Mouse (Mus musculus): ENCODE results near the gene Nfatc4. TPM values are rescaled to one million over a fixed set of nuclear protein-coding genes. Genes with fewer than 3 reads are reported as not detected.
A peak's percentile ranks its signal among the peaks of the same experiment; 100 is the strongest.

Nfatc4 gene
- polyA plus RNA-seq, 1 experiment from 2014 or later = 35.5 TPM

- H3K4me3 ChIP-seq (replicated peaks) = no peak overlapping the region
- H3K36me3 ChIP-seq = peaks cover 24% of the 10 kb centered on the region
- H3K4me1 ChIP-seq = peaks cover 20% of the 10 kb centered on the region
- 48% methylated on average over 6 of the region's 6 CpGs for WGBS
- no peak overlapping the region for H3K9ac ChIP-seq
- no peaks in the 10 kb centered on the region for H3K27me3 ChIP-seq (replicated peaks)
- peak overlapping the region; percentile 7; the same call in 1 of the 2 replicates for H3K27ac ChIP-seq
- H3K9me3 ChIP-seq = no peaks in the 10 kb centered on the region
- no peak for ATAC-seq (ENCODE audit: insufficient read depth, low FRiP score, low read depth)
- no peak overlapping the region; the same call in 1 of the 2 replicates for H3K4me2 ChIP-seq
Observed at GRCm38 (mm10) chr14:55862186-55862585, 39.2 kb downstream of the Nfatc4 start.

GRCm38 (mm10) chr14:55862970-55863369 is 40.0 kb downstream of the Nfatc4 start:
- Histone ChIP-seq H3K4me1 (peaks cover 15% of the 10 kb centered on the region), H3K9me3 (no peaks in the 10 kb centered on the region), H3K4me3 (replicated peaks) (no peak overlapping the region), H3K36me3 (peaks cover 28% of the 10 kb centered on the region), H3K27me3 (replicated peaks) (no peaks in the 10 kb centered on the region), H3K27ac (no peak overlapping the region), H3K9ac (no peak overlapping the region), H3K4me2 (no peak overlapping the region)
- WGBS = 88% methylated on average over 10 of the region's 10 CpGs
- ATAC-seq (ENCODE audit: insufficient read depth, low FRiP score, low read depth) = no peak

- 23% methylated on average over 7 of the region's 7 CpGs for WGBS
- H3K27me3 ChIP-seq (replicated peaks) = no peaks in the 10 kb centered on the region
Observed at GRCm38 (mm10) chr14:55863773-55864172, 40.8 kb downstream of the Nfatc4 start.

GRCm38 (mm10) chr14:55866962-55867361 is 44.0 kb downstream of the Nfatc4 start:
- no peak overlapping the region for H3K27ac ChIP-seq
- H3K9me3 ChIP-seq = no peaks in the 10 kb centered on the region
- ATAC-seq (ENCODE audit: insufficient read depth, low FRiP score, low read depth) = no peak
- H3K9ac ChIP-seq = no peak overlapping the region
- WGBS = 35% methylated on average over 4 of the region's 4 CpGs
- no peak overlapping the region for H3K4me3 ChIP-seq (replicated peaks)
- peaks cover 66% of the 10 kb centered on the region for H3K36me3 ChIP-seq
- H3K4me2 ChIP-seq = no peak overlapping the region
- H3K27me3 ChIP-seq (replicated peaks) = no peaks in the 10 kb centered on the region
- peaks cover 2% of the 10 kb centered on the region; the same call in 1 of the 2 replicates for H3K4me1 ChIP-seq

More at GRCm38 (mm10) chr14:55863773-55864172, 40.8 kb downstream of the Nfatc4 start:
- peaks cover 36% of the 10 kb centered on the region for H3K36me3 ChIP-seq
- H3K4me2 ChIP-seq = no peak overlapping the region
- H3K9me3 ChIP-seq = no peaks in the 10 kb centered on the region
- no peak overlapping the region for H3K27ac ChIP-seq
- peaks cover 15% of the 10 kb centered on the region for H3K4me1 ChIP-seq
- ATAC-seq (ENCODE audit: insufficient read depth, low FRiP score, low read depth) = peak; percentile 60
- H3K9ac ChIP-seq = no peak overlapping the region
- no peak overlapping the region for H3K4me3 ChIP-seq (replicated peaks)

DNA sequence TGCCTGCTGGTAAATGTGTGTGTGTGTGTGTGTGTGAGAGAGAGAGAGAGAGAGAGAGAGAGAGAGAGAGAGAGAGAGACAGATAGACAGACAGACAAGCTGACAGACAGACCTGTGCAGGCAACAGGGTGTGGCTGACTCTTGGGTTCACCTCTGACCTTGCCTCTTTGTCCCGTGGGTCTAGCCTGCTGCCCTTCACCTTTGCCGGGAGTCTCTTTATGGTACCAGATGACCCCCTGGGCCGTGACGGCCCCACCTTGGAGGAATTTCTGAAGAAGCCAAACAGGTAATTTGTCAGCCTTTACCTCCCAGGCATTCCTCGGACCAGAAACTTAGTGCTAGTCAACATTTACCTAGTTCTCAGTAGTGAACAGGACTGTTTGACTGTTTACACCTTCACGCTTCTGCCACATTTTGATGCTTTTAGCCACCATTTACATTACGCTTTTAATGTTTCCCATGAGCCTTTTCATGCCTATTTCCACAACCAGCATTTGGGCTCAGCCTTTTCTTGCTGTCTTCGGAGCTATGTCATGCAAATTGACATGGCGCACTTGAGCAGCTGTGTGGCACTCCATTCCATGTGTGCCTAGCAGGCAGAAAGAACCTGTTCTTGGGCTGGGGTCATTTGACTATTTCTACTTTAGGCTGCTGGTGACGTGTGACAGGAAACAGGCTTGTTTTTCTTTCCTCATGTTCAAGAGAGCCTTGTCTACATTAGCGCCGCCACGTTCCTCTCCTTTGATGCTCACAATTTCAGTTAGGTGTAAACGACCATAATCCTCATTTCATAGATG is 45.5 kb downstream of the Nfatc4 start:
- no peaks in the 10 kb centered on the region for H3K27me3 ChIP-seq (replicated peaks)
- H3K4me2 ChIP-seq = no peak overlapping the region
- H3K36me3 ChIP-seq = peaks cover 71% of the 10 kb centered on the region
- H3K4me1 ChIP-seq = peaks cover 5% of the 10 kb centered on the region; the same call in 1 of the 2 replicates
- H3K9me3 ChIP-seq = no peaks in the 10 kb centered on the region
- no peak for ATAC-seq (ENCODE audit: insufficient read depth, low FRiP score, low read depth)
- WGBS = 84% methylated on average over 14 of the region's 14 CpGs
- H3K27ac ChIP-seq = no peak overlapping the region
- H3K4me3 ChIP-seq (replicated peaks) = no peak overlapping the region
- no peak overlapping the region for H3K9ac ChIP-seq

DNA sequence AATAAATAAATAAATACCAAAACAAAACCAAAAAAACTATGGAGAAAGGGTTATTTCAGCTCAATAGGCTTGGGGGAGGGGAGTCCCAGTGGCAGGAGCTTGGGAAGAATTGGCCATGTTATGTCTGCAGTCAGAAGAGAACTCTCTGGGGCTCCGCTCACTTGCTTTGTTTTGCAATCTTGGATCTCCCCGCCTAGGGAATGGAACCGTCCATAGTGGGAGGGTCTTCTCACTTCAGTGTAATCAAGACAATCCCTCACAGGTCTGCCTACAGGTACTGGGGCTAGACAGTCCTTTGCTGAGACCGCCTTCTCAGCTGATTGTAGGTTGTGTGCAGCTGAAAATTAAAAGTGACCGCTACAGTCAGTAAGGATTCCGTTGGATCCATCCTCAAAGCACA is 46.6 kb downstream of the Nfatc4 start:
- Histone ChIP-seq H3K9ac (no peak overlapping the region), H3K4me2 (no peak overlapping the region), H3K27me3 (replicated peaks) (no peaks in the 10 kb centered on the region), H3K4me1 (peaks cover 12% of the 10 kb centered on the region), H3K27ac (no peak overlapping the region), H3K4me3 (replicated peaks) (no peak overlapping the region), H3K36me3 (peaks cover 65% of the 10 kb centered on the region), H3K9me3 (no peaks in the 10 kb centered on the region)
- ATAC-seq (ENCODE audit: insufficient read depth, low FRiP score, low read depth) = no peak
- 95% methylated on average over 6 of the region's 6 CpGs for WGBS

GRCm38 (mm10) chr14:55872039-55872438 is 49.1 kb downstream of the Nfatc4 start:
- Histone ChIP-seq H3K36me3 (peaks cover 47% of the 10 kb centered on the region), H3K4me1 (peaks cover 12% of the 10 kb centered on the region), H3K27ac (no peak overlapping the region), H3K27me3 (replicated peaks) (no peaks in the 10 kb centered on the region), H3K4me2 (no peak overlapping the region), H3K4me3 (replicated peaks) (no peak overlapping the region), H3K9ac (no peak overlapping the region), H3K9me3 (no peaks in the 10 kb centered on the region)
- WGBS = 88% methylated on average over 12 of the region's 12 CpGs
- ATAC-seq (ENCODE audit: insufficient read depth, low FRiP score, low read depth) = no peak

DNA sequence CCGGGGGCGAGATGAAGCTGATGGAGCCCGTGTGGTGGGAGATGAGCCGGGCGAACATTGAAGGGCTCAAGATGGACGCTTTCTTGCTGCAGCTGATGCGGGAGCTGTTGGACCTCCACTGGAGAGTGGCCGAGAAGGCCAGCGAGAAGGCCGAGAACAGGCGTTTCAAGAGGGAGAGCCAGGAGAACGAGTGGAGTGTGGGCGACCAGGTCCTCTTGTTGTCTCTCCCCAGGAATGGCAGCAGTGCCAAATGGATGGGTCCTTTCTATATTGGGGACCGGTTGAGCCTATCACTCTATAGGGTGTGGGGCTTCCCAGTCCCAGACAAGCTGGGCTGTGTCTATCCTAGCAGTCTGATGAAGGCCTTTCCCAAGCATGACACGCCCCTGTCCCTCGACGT is 49.6 kb downstream of the Nfatc4 start:
- H3K36me3 ChIP-seq = peaks cover 47% of the 10 kb centered on the region
- ATAC-seq (ENCODE audit: insufficient read depth, low FRiP score, low read depth) = no peak; the same call in 1 of the 2 replicates
- H3K4me3 ChIP-seq (replicated peaks) = no peak overlapping the region
- no peaks in the 10 kb centered on the region for H3K9me3 ChIP-seq
- H3K27me3 ChIP-seq (replicated peaks) = no peaks in the 10 kb centered on the region
- 87% methylated on average over 17 of the region's 17 CpGs for WGBS
- H3K9ac ChIP-seq = no peak overlapping the region
- H3K4me2 ChIP-seq = no peak overlapping the region
- no peak overlapping the region for H3K27ac ChIP-seq
- peaks cover 12% of the 10 kb centered on the region for H3K4me1 ChIP-seq

- Histone ChIP-seq H3K27ac (no peak overlapping the region), H3K4me2 (no peak overlapping the region), H3K4me1 (peaks cover 12% of the 10 kb centered on the region), H3K9me3 (no peaks in the 10 kb centered on the region), H3K4me3 (replicated peaks) (no peak overlapping the region), H3K9ac (no peak overlapping the region), H3K36me3 (peaks cover 39% of the 10 kb centered on the region), H3K27me3 (replicated peaks) (no peaks in the 10 kb centered on the region)
- ATAC-seq (ENCODE audit: insufficient read depth, low FRiP score, low read depth) = no peak
- WGBS = 78% methylated on average over 8 of the region's 8 CpGs
Observed at GRCm38 (mm10) chr14:55873242-55873713, 50.3 kb downstream of the Nfatc4 start.

DNA sequence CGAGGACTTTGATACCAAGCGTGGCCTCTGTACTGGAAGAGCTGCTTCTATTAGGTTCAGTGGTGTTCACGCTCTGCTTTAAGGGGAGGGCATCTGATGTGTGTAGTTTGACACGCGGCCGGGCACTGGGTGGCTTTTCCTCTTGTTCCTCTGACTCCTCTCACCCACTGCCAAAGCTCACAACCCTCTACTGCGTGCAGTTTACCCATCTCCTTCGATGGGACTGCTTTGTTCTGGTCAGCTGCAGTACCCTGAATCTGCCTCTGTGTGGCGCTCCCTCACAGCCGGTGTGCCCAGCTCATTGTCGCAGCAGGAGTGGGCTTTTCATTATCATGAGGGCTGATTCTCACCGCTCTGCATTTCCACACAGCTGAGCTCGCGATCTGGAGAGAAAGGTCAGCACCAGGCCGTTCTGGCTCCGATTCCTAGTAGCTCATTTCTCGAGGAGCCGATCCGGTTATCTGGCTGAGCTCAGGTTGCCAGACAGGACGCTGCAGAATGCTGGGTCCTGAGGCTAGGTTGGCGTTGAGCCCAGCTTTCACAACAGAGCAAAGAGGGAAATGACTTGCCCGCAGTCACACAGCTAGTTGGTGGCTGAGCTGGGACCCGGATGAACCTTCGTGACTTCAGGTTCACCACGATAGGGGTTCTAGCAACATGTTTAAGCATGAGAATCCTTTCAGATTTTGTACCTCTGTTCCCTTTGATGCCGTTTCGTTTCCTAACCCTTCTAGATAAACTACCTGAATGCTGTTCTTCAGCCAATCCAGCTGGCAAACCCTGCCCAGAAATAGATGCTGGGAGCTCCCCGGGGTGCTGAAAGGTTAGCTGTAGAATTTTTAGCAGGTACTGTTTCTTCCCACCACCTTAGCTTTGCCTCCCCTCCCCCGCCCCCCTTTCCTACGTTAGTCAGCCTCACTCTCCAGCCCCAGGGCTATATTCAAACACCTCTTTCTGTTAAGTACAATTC is 51.1 kb downstream of the Nfatc4 start:
- Histone ChIP-seq H3K4me2 (peak overlapping the region; percentile 46), H3K27me3 (replicated peaks) (no peaks in the 10 kb centered on the region), H3K4me1 (peaks cover 12% of the 10 kb centered on the region), H3K9ac (no peak overlapping the region; the same call in 1 of the 2 replicates), H3K36me3 (peaks cover 32% of the 10 kb centered on the region), H3K27ac (no peak overlapping the region), H3K9me3 (no peaks in the 10 kb centered on the region), H3K4me3 (replicated peaks) (peak overlapping the region; percentile 23; the same call in 1 of the 2 replicates)
- ATAC-seq (ENCODE audit: insufficient read depth, low FRiP score, low read depth) = peak; percentile 8; the same call in 1 of the 2 replicates
- 11% methylated on average over 30 of the region's 30 CpGs for WGBS

- H3K9me3 ChIP-seq = no peaks in the 10 kb centered on the region
- H3K9ac ChIP-seq = no peak overlapping the region
- no peak overlapping the region for H3K27ac ChIP-seq
- 9% methylated on average over 14 of the region's 14 CpGs for WGBS
- peaks cover 17% of the 10 kb centered on the region for H3K4me1 ChIP-seq
- no peak for ATAC-seq (ENCODE audit: insufficient read depth, low FRiP score, low read depth)
- 0 out of 2 replicates have a peak overlapping the region, but pooled peaks have one; percentile 5 for H3K4me2 ChIP-seq
- H3K27me3 ChIP-seq (replicated peaks) = no peaks in the 10 kb centered on the region
- H3K36me3 ChIP-seq = no peaks in the 10 kb centered on the region
- no peak overlapping the region for H3K4me3 ChIP-seq (replicated peaks)
Observed at GRCm38 (mm10) chr14:55877469-55878315, 54.7 kb downstream of the Nfatc4 start.
